Mouse (Mus musculus) embryonic fibroblast, embryonic 13.5 days (primary cell): ENCODE data around the gene Osbpl8. TPM values are rescaled to one million over a fixed set of nuclear protein-coding genes. Genes with fewer than 3 reads are reported as not detected.

Experiments used
- H3K27ac ChIP-seq: 2 replicates; pipeline ENCODE4 v1.5.1; 2012; ENCODE audit warnings: low read length, control low read depth, inconsistent platforms; ENCODE audit not compliant: insufficient read depth
- H3K4me1 ChIP-seq: 2 replicates; pipeline ENCODE4 v1.6.1; 2011; ENCODE audit warnings: low read length; ENCODE audit not compliant: control insufficient read depth, insufficient read depth
- H3K4me3 ChIP-seq: 2 replicates; pipeline ENCODE4 v1.5.1; 2011; ENCODE audit warnings: mild to moderate bottlenecking, control low read depth, low read length; ENCODE audit not compliant: insufficient read depth
- CTCF ChIP-seq: IDR thresholded peaks from 2 replicates; pipeline ENCODE4 v1.5.1; 2011; ENCODE audit warnings: mild to moderate bottlenecking, control low read depth, low read length, moderate library complexity, borderline replicate concordance; ENCODE audit not compliant: insufficient read depth
- POLR2A ChIP-seq: IDR thresholded peaks from 2 replicates; pipeline ENCODE4 v1.6.1; 2011; ENCODE audit warnings: low read depth, mild to moderate bottlenecking, control low read depth, low read length, moderate library complexity
- polyA plus RNA-seq: library from polyadenylated mRNA; stranded (reverse); fragments of >200 nt; gene quantifications from 2 replicates; pipeline ENCODE4 v1.2.4, GENCODE M21; 2011; ENCODE audit warnings: low read depth; ENCODE audit not compliant: missing spikeins, insufficient read length

Gene Osbpl8
- polyA plus RNA-seq, 1 experiment = 24.8 TPM

- H3K27ac ChIP-seq = peak overlapping the region; percentile 42; the same call in 1 of the 2 replicates
- H3K4me1 ChIP-seq = peaks cover 7% of the 10 kb centered on the region
- TF ChIP-seq CTCF = no peak
- TF ChIP-seq POLR2A = no peak
- no peak overlapping the region for H3K4me3 ChIP-seq
These were observed 91.6 kb downstream of the Osbpl8 start for GRCm38 (mm10) chr10:111256156-111256555.

- Histone ChIP-seq H3K27ac (peak overlapping the region; percentile 91), H3K4me3 (no peak overlapping the region), H3K4me1 (peaks cover 7% of the 10 kb centered on the region)
- no peak for TF ChIP-seq POLR2A
These were observed 92.8 kb downstream of the Osbpl8 start for GRCm38 (mm10) chr10:111257358-111257757.

- Histone ChIP-seq H3K4me1 (peaks cover 7% of the 10 kb centered on the region), H3K27ac (peak overlapping the region; percentile 34; the same call in 1 of the 2 replicates), H3K4me3 (no peak overlapping the region)
- no peak for TF ChIP-seq CTCF
- TF ChIP-seq POLR2A = no peak
These were observed 93.7 kb downstream of the Osbpl8 start for GRCm38 (mm10) chr10:111258256-111258655.

- Histone ChIP-seq H3K4me3 (no peak overlapping the region), H3K27ac (no peak overlapping the region), H3K4me1 (no peaks in the 10 kb centered on the region)
- TF ChIP-seq POLR2A (no peak), CTCF (no peak)
These were observed 107.1 kb downstream of the Osbpl8 start for GRCm38 (mm10) chr10:111271687-111272086.

GRCm38 (mm10) chr10:111272905-111273304, 108.4 kb downstream of the Osbpl8 start:
- H3K4me3 ChIP-seq = no peak overlapping the region
- no peak overlapping the region for H3K27ac ChIP-seq
- no peaks in the 10 kb centered on the region for H3K4me1 ChIP-seq
- TF ChIP-seq CTCF (no peak), POLR2A (no peak)

- TF ChIP-seq POLR2A = no peak
- H3K27ac ChIP-seq = no peak overlapping the region
- H3K4me3 ChIP-seq = no peak overlapping the region
- H3K4me1 ChIP-seq = no peaks in the 10 kb centered on the region
These were observed 109.0 kb downstream of the Osbpl8 start for GRCm38 (mm10) chr10:111273463-111274088.

GRCm38 (mm10) chr10:111275822-111276221, 111.3 kb downstream of the Osbpl8 start:
- Histone ChIP-seq H3K4me1 (no peaks in the 10 kb centered on the region), H3K27ac (no peak overlapping the region), H3K4me3 (no peak overlapping the region)
- TF ChIP-seq POLR2A (no peak), CTCF (no peak)

- Histone ChIP-seq H3K4me1 (no peaks in the 10 kb centered on the region), H3K27ac (no peak overlapping the region), H3K4me3 (no peak overlapping the region)
- TF ChIP-seq POLR2A (no peak), CTCF (no peak)
These were observed 133.1 kb downstream of the Osbpl8 start for GRCm38 (mm10) chr10:111297631-111298030.

GRCm38 (mm10) chr10:111298140-111299098, 133.9 kb downstream of the Osbpl8 start, which contains the start of gene Bbs10:
Bbs10 (plus strand) TSS chr10:111298679.
- H3K4me3 ChIP-seq = peak within 1 kb of the TSS; percentile 65
- peak; percentile 82 for TF ChIP-seq CTCF
- TF ChIP-seq POLR2A = peak; percentile 80
- no peaks in the 10 kb centered on the region for H3K4me1 ChIP-seq
- peak within 1 kb of the TSS; percentile 13; the same call in 1 of the 2 replicates for H3K27ac ChIP-seq

GRCm38 (mm10) chr10:111299591-111299990, 135.0 kb downstream of the Osbpl8 start:
- no peaks in the 10 kb centered on the region for H3K4me1 ChIP-seq
- no peak overlapping the region for H3K4me3 ChIP-seq
- peak overlapping the region; percentile 13; the same call in 1 of the 2 replicates for H3K27ac ChIP-seq
- TF ChIP-seq POLR2A (no peak), CTCF (no peak)
